ENCODE assay signal across 8 mouse cellular contexts in the genomic region with DNA sequence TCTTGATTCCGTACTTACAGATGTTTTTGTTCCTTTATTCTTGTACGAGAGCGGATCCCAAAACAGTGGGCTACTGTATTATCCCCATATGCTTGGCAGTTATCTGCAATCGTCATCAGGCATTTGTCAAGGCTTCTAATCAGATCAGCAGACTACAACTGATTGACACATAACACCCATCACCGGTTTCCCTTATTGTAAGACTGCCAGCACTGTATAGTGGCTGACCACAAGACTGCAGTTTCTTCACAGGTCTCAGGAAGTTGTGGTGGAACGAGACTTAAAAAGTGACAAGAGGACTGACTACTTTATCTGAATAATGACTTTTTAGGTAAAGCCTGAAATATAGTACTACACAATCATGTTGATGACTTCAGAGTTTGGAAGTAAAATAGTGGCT. TPM values are rescaled to one million over a fixed set of nuclear protein-coding genes. Genes with fewer than 3 reads are reported as not detected.
DNase-seq lines count a peak whose midpoint lies in the region; ATAC-seq lines count a peak whose summit lies in the region.

No protein-coding gene starts in this region.

- peaks cover 11% of the 10 kb centered on the region; the same call in 1 of the 2 replicates for H3K36me3 ChIP-seq in kidney, embryonic 16.5 days (ENCODE audit: insufficient read depth, low read length)
- peaks cover 3% of the 10 kb centered on the region for H3K36me3 ChIP-seq in hindbrain, embryonic 16.5 days (ENCODE audit: control insufficient read depth, insufficient read depth, low read length)
- H3K36me3 ChIP-seq in midbrain, embryonic 13.5 days: peaks cover 16% of the 10 kb centered on the region

- ATAC-seq in kidney, embryonic 16.5 days (ENCODE audit: low FRiP score, low TSS enrichment): no peak
- ATAC-seq in hindbrain, embryonic 16.5 days: no peak
- ATAC-seq in midbrain, embryonic 13.5 days: no peak

- H3K27me3 ChIP-seq in kidney, embryonic 16.5 days (ENCODE audit: insufficient read depth, low read length): no peaks in the 10 kb centered on the region
- H3K27me3 ChIP-seq in hindbrain, embryonic 16.5 days (replicated peaks; ENCODE audit: control insufficient read depth, insufficient read depth, low read length): no peaks in the 10 kb centered on the region
- no peaks in the 10 kb centered on the region for H3K27me3 ChIP-seq in midbrain, embryonic 13.5 days

- no peaks in the 10 kb centered on the region for H3K9me3 ChIP-seq in kidney, embryonic 16.5 days (ENCODE audit: low read length)
- no peaks in the 10 kb centered on the region for H3K9me3 ChIP-seq in hindbrain, embryonic 16.5 days (ENCODE audit: control insufficient read depth, low read length)
- no peaks in the 10 kb centered on the region for H3K9me3 ChIP-seq in midbrain, embryonic 13.5 days

- no peak for DNase-seq in kidney, adult 8-10 months
- DNase-seq in T-cell, adult 2 months (ENCODE audit: low spot score): peak; percentile 80
- no peak for DNase-seq in left cerebral cortex, postnatal 25 days (ENCODE audit: low spot score in 2 of 2)
- DNase-seq in layer of hippocampus, postnatal 10 days (ENCODE audit: low spot score in 2 of 2): no peak
- DNase-seq in layer of hippocampus, postnatal 25 days (ENCODE audit: extremely low spot score in 1 of 2, low spot score in 1 of 2): no peak

- intact Hi-C loops in left cerebral cortex, postnatal 25 days (cut with DNase I): loop anchor here (10.0 kb wide), 1 partner anchor 770 kb away; a partner anchor contains a TSS

- H3K4me2 ChIP-seq in kidney, embryonic 16.5 days (replicated peaks; ENCODE audit: low read depth, low read length): peak overlapping the region; percentile 67; the same call in 1 of the 2 replicates
- peak overlapping the region; percentile 90; the same call in 1 of the 2 replicates for H3K4me2 ChIP-seq in hindbrain, embryonic 16.5 days (ENCODE audit: low read length)
- H3K4me2 ChIP-seq in midbrain, embryonic 13.5 days (replicated peaks): peak overlapping the region; percentile 88

- WGBS in kidney, embryonic 16.5 days: 58% methylated on average over 6 of the region's 6 CpGs
- 59% methylated on average over 6 of the region's 6 CpGs for WGBS in hindbrain, embryonic 16.5 days
- WGBS in midbrain, embryonic 13.5 days: 67% methylated on average over 6 of the region's 6 CpGs

- peaks cover 17% of the 10 kb centered on the region for H3K4me1 ChIP-seq in kidney, embryonic 16.5 days (ENCODE audit: insufficient read depth, low read length)
- peaks cover 22% of the 10 kb centered on the region for H3K4me1 ChIP-seq in hindbrain, embryonic 16.5 days (ENCODE audit: control insufficient read depth, insufficient read depth, low read depth, low read length)
- peaks cover 24% of the 10 kb centered on the region for H3K4me1 ChIP-seq in midbrain, embryonic 13.5 days (replicated peaks)

- H3K9ac ChIP-seq in kidney, embryonic 16.5 days (replicated peaks; ENCODE audit: low read length): peak overlapping the region; percentile 80; the same call in 1 of the 2 replicates
- H3K9ac ChIP-seq in hindbrain, embryonic 16.5 days (ENCODE audit: low read depth, low read length): no peak overlapping the region
- no peak overlapping the region for H3K9ac ChIP-seq in midbrain, embryonic 13.5 days (replicated peaks)

- H3K4me3 ChIP-seq in kidney, embryonic 16.5 days (ENCODE audit: low read length): peak overlapping the region; percentile 86
- H3K4me3 ChIP-seq in hindbrain, embryonic 16.5 days (ENCODE audit: low read length): no peak overlapping the region
- peak overlapping the region; percentile 73; the same call in 1 of the 2 replicates for H3K4me3 ChIP-seq in midbrain, embryonic 13.5 days (replicated peaks)

- H3K27ac ChIP-seq in kidney, embryonic 16.5 days (ENCODE audit: low read length): peak overlapping the region; percentile 38; the same call in 1 of the 2 replicates
- H3K27ac ChIP-seq in hindbrain, embryonic 16.5 days (ENCODE audit: low read depth, low read length): no peak overlapping the region
- no peak overlapping the region for H3K27ac ChIP-seq in midbrain, embryonic 13.5 days

RNA-seq across cellular contexts. Expression of a gene that starts 1.3 kb away (rescaled TPM):
- polyA plus RNA-seq in kidney, embryonic 16.5 days (2015; fragmentation: Nextera tagmentation; extraction: Ambion mirVana): 9.5 and 11.0 TPM in 2 replicates
- polyA plus RNA-seq in hindbrain, embryonic 16.5 days (2015; fragmentation: Nextera tagmentation; extraction: Ambion mirVana): 9.9 and 11.8 TPM in 2 replicates
- 12.4 and 13.3 TPM in 2 replicates for polyA plus RNA-seq in midbrain, embryonic 13.5 days (2015; fragmentation: Nextera tagmentation; extraction: Ambion mirVana)
- 1 to 10 TPM; 6.0 to 6.4 TPM for total RNA-seq in left cerebral cortex, postnatal 25 days (2021)
- total RNA-seq in layer of hippocampus, postnatal 10 days (2021): 1 to 10 TPM; 4.7 TPM
- total RNA-seq in layer of hippocampus, postnatal 25 days (2021): 1 to 10 TPM; 4.8 to 5.4 TPM

RNA-seq across cellular contexts. Expression of a gene that starts 1.4 kb away (rescaled TPM):
- polyA plus RNA-seq in kidney, embryonic 16.5 days (2015; fragmentation: Nextera tagmentation; extraction: Ambion mirVana): 29.3 and 32.4 TPM in 2 replicates
- polyA plus RNA-seq in hindbrain, embryonic 16.5 days (2015; fragmentation: Nextera tagmentation; extraction: Ambion mirVana): 72.4 and 81.3 TPM in 2 replicates
- polyA plus RNA-seq in midbrain, embryonic 13.5 days (2015; fragmentation: Nextera tagmentation; extraction: Ambion mirVana): 52.3 and 54.8 TPM in 2 replicates
- 10 to 100 TPM; 31.6 to 39.3 TPM for total RNA-seq in left cerebral cortex, postnatal 25 days (2021)
- total RNA-seq in layer of hippocampus, postnatal 10 days (2021): 10 to 100 TPM; 30.8 to 30.9 TPM
- 10 to 100 TPM; 25.2 to 26.3 TPM for total RNA-seq in layer of hippocampus, postnatal 25 days (2021)

RNA-seq across cellular contexts. Expression of a gene that starts 12.7 kb away (rescaled TPM):
- polyA plus RNA-seq in kidney, embryonic 16.5 days (2015; fragmentation: Nextera tagmentation; extraction: Ambion mirVana): not detected in 2 replicates
- not detected in 2 replicates for polyA plus RNA-seq in hindbrain, embryonic 16.5 days (2015; fragmentation: Nextera tagmentation; extraction: Ambion mirVana)
- polyA plus RNA-seq in midbrain, embryonic 13.5 days (2015; fragmentation: Nextera tagmentation; extraction: Ambion mirVana): not detected in 2 replicates
- total RNA-seq in left cerebral cortex, postnatal 25 days (2021): not detected
- total RNA-seq in layer of hippocampus, postnatal 10 days (2021): not detected
- not detected for total RNA-seq in layer of hippocampus, postnatal 25 days (2021)

RNA-seq across cellular contexts. Expression of a gene that starts 12.8 kb away (rescaled TPM):
- 29.3 and 34.0 TPM in 2 replicates for polyA plus RNA-seq in kidney, embryonic 16.5 days (2015; fragmentation: Nextera tagmentation; extraction: Ambion mirVana)
- 38.7 and 45.2 TPM in 2 replicates for polyA plus RNA-seq in hindbrain, embryonic 16.5 days (2015; fragmentation: Nextera tagmentation; extraction: Ambion mirVana)
- polyA plus RNA-seq in midbrain, embryonic 13.5 days (2015; fragmentation: Nextera tagmentation; extraction: Ambion mirVana): 55.0 and 57.9 TPM in 2 replicates
- total RNA-seq in left cerebral cortex, postnatal 25 days (2021): 10 to 100 TPM; 16.9 to 18.2 TPM
- 10 to 100 TPM; 12.4 to 12.6 TPM for total RNA-seq in layer of hippocampus, postnatal 10 days (2021)
- 10 to 100 TPM; 13.6 to 15.7 TPM for total RNA-seq in layer of hippocampus, postnatal 25 days (2021)

RNA-seq across cellular contexts. Expression of a gene that starts 12.9 kb away (rescaled TPM):
- polyA plus RNA-seq in kidney, embryonic 16.5 days (2015; fragmentation: Nextera tagmentation; extraction: Ambion mirVana): 45.6 and 47.6 TPM in 2 replicates
- polyA plus RNA-seq in hindbrain, embryonic 16.5 days (2015; fragmentation: Nextera tagmentation; extraction: Ambion mirVana): 34.7 and 38.9 TPM in 2 replicates
- 39.0 and 41.7 TPM in 2 replicates for polyA plus RNA-seq in midbrain, embryonic 13.5 days (2015; fragmentation: Nextera tagmentation; extraction: Ambion mirVana)
- total RNA-seq in left cerebral cortex, postnatal 25 days (2021): 10 to 100 TPM; 34.3 to 36.6 TPM
- 10 to 100 TPM; 32.4 to 33.1 TPM for total RNA-seq in layer of hippocampus, postnatal 10 days (2021)
- 10 to 100 TPM; 31.0 to 33.6 TPM for total RNA-seq in layer of hippocampus, postnatal 25 days (2021)
